Mouse (Mus musculus) C2C12 (cell line): ENCODE results near the gene Fhit. TPM values are rescaled to one million over a fixed set of nuclear protein-coding genes. Genes with fewer than 3 reads are reported as not detected.

Experiments
- H3K27me3 ChIP-seq: one replicate; pipeline ENCODE4 v1.6.1; 2011; ENCODE audit not compliant: control insufficient read depth, insufficient read depth, insufficient read length
- H3K36me3 ChIP-seq: one replicate; pipeline ENCODE4 v1.6.1; 2011; ENCODE audit not compliant: control insufficient read depth, insufficient read depth
- H3K4me3 ChIP-seq: one replicate; pipeline ENCODE4 v1.5.1; 2011; ENCODE audit warnings: mild to moderate bottlenecking, control low read depth; ENCODE audit not compliant: poor library complexity, insufficient read depth, severe bottlenecking
- H3K79me2 ChIP-seq: one replicate; pipeline ENCODE4 v1.6.1; 2011; ENCODE audit not compliant: control insufficient read depth, insufficient read depth
- H3K79me3 ChIP-seq: one replicate; pipeline ENCODE4 v1.6.1; 2011; ENCODE audit warnings: low read depth, control low read depth
- H3ac ChIP-seq: one replicate; pipeline ENCODE3; 2011; ENCODE audit warnings: low read depth; ENCODE audit not compliant: control insufficient read depth, insufficient read length
- CEBPB ChIP-seq: IDR thresholded peaks from one replicate; pipeline ENCODE4 v1.6.1; 2011; ENCODE audit warnings: low read depth, mild to moderate bottlenecking, control low read depth, moderate library complexity
- CTCF ChIP-seq: IDR thresholded peaks from one replicate; pipeline ENCODE4 v1.5.1; 2011; ENCODE audit not compliant: control insufficient read depth, insufficient read depth, insufficient read length
- FOSL1 ChIP-seq: IDR thresholded peaks from one replicate; pipeline ENCODE4 v1.8.0; 2011; ENCODE audit warnings: mild to moderate bottlenecking, low read length; ENCODE audit not compliant: poor library complexity, insufficient read depth, severe bottlenecking
- MAX ChIP-seq: IDR thresholded peaks from one replicate; pipeline ENCODE4 v1.6.1; 2011; ENCODE audit warnings: mild to moderate bottlenecking, control low read depth
- MYOD1 ChIP-seq: IDR thresholded peaks from one replicate; pipeline ENCODE4 v1.6.1; 2011; ENCODE audit warnings: low read depth; ENCODE audit not compliant: control insufficient read depth, insufficient read length
- MYOG ChIP-seq: IDR thresholded peaks from one replicate; pipeline ENCODE4 v1.6.1; 2011; ENCODE audit not compliant: control insufficient read depth, insufficient read length; ENCODE audit errors: extremely low read depth
- USF1 ChIP-seq: IDR thresholded peaks from one replicate; pipeline ENCODE4 v1.6.1; 2011; ENCODE audit warnings: low read depth, mild to moderate bottlenecking, control low read depth, moderate library complexity
- polyA plus RNA-seq: library from polyadenylated mRNA; unstranded; fragments of >200 nt; fragmentation: generic; extraction: Trizol; gene quantifications from one replicate; pipeline ENCODE4 v1.2.1, GENCODE M21; 2012; ENCODE audit warnings: missing spikeins

Gene Fhit
- polyA plus RNA-seq, 1 experiment = not detected

DNA sequence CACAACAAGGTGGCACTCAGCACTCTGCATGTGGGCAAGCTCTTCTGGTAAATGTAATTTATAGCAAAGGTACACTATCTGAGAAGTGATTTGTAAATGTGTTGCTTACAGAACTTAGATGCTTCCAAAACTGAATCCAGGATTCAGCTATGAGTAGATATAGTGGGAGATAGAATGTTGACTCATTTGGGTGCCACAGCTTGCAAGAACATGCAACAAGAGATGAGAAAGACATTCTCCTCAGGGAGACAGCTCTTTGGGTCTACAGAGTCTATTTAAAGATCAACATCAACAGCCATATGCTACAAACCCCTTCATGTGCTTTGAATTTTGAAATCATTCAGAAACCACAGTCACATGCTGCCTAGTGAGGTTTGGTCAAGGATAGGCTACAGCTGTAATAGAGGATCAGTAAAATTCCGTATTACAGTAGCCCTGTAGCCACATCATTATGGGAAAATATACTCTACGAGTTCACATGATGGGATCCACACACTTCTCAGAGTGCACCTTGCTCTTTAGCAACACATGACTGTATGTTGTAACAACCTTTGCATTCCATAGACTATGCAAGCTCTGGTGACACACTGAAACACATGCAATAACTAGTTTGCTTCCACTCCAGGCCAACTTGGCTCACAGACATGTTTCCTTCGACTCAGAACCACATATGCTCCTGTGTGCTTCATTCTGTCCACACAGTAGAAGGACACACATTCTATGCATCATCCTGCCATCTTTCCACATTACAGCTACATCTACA lies 678.8 kb downstream of the Fhit start:
- no peak overlapping the region for H3ac ChIP-seq
- H3K4me3 ChIP-seq = no peak overlapping the region
- no peaks in the 10 kb centered on the region for H3K36me3 ChIP-seq
- TF ChIP-seq MAX (no peak), CEBPB (no peak), USF1 (no peak), FOSL1 (no peak), MYOD1 (no peak), MYOG (no peak), CTCF (no peak)
- H3K27me3 ChIP-seq = no peaks in the 10 kb centered on the region
- H3K79me2 ChIP-seq = no peaks in the 10 kb centered on the region
- no peaks in the 10 kb centered on the region for H3K79me3 ChIP-seq

DNA sequence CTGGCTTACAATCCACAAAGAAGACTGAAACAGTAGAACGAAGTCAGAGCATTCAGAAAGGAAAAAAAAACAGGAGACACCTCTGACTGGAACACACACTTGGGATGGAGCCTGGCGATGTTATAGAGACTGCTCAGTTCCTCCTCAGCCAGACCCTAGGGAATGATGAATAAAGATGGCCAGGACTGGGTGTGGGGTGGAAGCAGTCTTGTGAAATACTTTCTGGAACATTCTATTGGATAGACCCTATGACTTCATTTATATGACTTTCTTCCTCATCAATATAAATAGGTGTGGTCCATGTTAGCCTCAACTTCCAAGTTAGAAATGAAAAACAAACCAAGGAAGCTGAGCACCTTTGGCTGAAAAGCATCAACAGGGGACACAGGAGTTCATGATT lies 680.5 kb downstream of the Fhit start:
- no peaks in the 10 kb centered on the region for H3K27me3 ChIP-seq
- TF ChIP-seq CEBPB (no peak), MYOG (no peak), CTCF (no peak), USF1 (no peak), MAX (no peak), MYOD1 (no peak), FOSL1 (no peak)
- no peaks in the 10 kb centered on the region for H3K79me3 ChIP-seq
- no peaks in the 10 kb centered on the region for H3K79me2 ChIP-seq
- no peak overlapping the region for H3ac ChIP-seq
- no peaks in the 10 kb centered on the region for H3K36me3 ChIP-seq
- H3K4me3 ChIP-seq = no peak overlapping the region

DNA sequence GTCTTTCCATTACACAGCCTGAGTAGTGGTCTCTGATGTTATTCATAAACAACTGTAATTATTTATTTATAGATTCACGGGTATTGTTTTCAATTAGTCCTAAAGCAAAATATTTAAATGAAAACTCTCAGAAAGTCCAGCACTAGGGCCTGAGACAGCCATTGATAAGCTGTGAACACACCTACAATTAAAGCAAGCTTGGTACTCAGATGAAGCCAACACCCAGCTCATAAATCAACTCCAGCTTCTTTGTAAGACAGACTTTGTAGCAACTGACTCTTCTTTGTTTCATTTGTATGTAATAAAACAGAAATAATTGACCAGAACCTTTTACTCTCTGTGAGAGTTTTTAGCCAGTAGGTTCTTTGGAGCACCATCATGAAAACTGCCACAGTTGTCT lies 681.2 kb downstream of the Fhit start:
- TF ChIP-seq MYOD1 = no peak
- TF ChIP-seq CTCF = no peak
- TF ChIP-seq FOSL1 = no peak
- TF ChIP-seq USF1 = no peak
- TF ChIP-seq MAX = no peak
- TF ChIP-seq CEBPB = no peak
- no peak for TF ChIP-seq MYOG
- no peak overlapping the region for H3K4me3 ChIP-seq
- H3ac ChIP-seq = no peak overlapping the region
- H3K36me3 ChIP-seq = no peaks in the 10 kb centered on the region
- H3K27me3 ChIP-seq = no peaks in the 10 kb centered on the region
- H3K79me3 ChIP-seq = no peaks in the 10 kb centered on the region
- no peaks in the 10 kb centered on the region for H3K79me2 ChIP-seq

DNA sequence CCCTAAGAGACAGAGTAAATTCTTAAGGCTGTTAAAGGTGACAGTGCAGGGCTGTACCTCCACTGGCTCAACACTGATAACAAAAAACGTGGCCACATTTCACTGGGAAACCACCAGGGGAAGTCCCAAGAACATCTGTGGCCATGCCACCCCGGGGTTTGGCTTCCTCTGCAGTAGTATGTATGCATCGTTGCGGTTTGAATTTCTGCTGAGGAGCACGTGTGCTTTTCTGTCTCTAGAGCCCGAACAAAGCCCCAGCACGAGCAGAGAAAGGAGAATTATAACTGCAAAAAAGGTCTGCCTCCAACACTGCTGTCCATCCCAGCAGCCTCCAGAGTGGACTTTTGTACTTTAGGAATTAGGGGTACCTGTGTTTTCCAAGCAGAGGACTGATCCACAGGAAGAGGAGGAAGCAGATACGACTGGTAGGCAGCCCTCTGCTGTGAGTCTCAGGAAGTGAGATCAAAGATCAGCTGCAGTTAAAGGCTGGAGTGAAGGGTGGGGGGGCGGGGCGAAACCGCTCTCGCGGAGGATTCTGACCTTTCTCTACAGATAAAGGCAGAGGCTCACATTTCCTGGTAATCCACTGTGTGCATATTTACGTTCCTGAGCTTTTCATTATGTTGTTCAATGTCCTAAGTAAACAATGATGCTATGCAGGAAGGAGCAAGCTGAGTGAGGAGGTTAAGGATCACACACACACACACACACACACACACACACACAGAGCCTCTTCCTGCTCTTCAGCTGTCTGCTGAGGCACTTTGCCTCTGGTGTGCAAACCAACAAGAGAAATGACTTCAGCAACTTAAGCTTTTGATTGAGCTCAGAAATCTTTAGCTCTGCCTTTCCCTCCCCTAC lies 708.6 kb downstream of the Fhit start:
- Histone ChIP-seq H3K27me3 (no peaks in the 10 kb centered on the region), H3K36me3 (no peaks in the 10 kb centered on the region), H3K79me3 (no peaks in the 10 kb centered on the region), H3K4me3 (no peak overlapping the region), H3ac (no peak overlapping the region), H3K79me2 (no peaks in the 10 kb centered on the region)
- TF ChIP-seq CTCF = no peak
- no peak for TF ChIP-seq USF1
- no peak for TF ChIP-seq MAX
- no peak for TF ChIP-seq MYOG
- TF ChIP-seq FOSL1 = no peak
- no peak for TF ChIP-seq MYOD1
- no peak for TF ChIP-seq CEBPB

DNA sequence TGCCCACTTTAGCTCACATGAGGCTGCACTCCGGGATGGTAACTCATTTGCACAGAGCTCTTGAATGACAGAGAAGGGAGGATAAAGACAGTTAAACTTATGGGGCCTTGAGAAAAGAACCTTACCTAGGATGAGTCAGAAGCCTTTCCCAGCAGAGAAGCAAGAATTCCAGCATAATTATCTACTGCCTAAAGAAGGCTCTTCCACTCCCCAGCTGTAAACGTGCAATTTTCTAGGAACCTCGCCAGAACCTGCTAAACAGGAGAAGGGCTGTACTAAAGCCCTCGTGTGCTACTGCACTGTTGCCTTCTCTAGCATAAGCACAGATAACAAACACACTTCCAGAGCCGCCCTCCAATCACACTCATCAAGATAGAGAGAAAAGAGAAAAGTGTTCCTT lies 709.6 kb downstream of the Fhit start:
- H3K27me3 ChIP-seq = no peaks in the 10 kb centered on the region
- no peaks in the 10 kb centered on the region for H3K79me3 ChIP-seq
- H3K4me3 ChIP-seq = no peak overlapping the region
- TF ChIP-seq USF1 = no peak
- TF ChIP-seq CEBPB = no peak
- TF ChIP-seq CTCF = no peak
- no peak for TF ChIP-seq MYOD1
- no peak for TF ChIP-seq MYOG
- no peak for TF ChIP-seq MAX
- TF ChIP-seq FOSL1 = no peak
- H3K36me3 ChIP-seq = no peaks in the 10 kb centered on the region
- no peaks in the 10 kb centered on the region for H3K79me2 ChIP-seq
- H3ac ChIP-seq = no peak overlapping the region
